Mouse (Mus musculus): ENCODE measurements around the gene Zfhx2. TPM values are rescaled to one million over a fixed set of nuclear protein-coding genes. Genes with fewer than 3 reads are reported as not detected.

The Zfhx2 gene
- total RNA-seq (2023): 21.5 TPM

DNA sequence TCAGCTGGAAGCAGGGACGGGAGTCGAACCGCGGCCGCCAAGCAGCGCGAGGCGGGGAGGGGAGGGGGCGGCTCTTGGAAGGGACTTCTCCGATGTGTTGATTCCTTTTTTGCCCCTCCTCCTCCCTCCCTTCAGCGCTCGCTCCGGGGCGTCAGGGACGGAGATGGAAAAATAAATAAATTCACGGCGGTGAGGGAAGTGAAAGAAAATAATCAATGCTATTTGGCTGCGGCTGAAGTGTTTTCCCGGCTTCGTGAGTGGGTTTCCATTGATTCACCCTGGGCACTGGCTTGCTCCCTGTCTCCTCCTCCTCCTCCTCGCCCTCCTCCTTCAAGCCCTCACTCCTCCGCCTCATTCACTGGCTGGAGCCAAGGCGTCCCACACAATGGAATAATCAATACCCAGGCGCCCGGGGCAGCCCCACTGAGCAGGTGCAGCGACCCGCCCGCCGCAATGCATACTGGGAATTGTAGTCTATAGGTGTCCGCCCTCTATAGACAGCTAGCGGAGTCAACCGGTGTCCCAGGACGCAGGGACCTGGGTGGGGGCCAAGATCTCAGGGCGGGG lies at the start of gene Zfhx2:
Gene Zfhx2 (minus strand): TSS at position 314 of the 567 bp plus-strand sequence.

DNA sequence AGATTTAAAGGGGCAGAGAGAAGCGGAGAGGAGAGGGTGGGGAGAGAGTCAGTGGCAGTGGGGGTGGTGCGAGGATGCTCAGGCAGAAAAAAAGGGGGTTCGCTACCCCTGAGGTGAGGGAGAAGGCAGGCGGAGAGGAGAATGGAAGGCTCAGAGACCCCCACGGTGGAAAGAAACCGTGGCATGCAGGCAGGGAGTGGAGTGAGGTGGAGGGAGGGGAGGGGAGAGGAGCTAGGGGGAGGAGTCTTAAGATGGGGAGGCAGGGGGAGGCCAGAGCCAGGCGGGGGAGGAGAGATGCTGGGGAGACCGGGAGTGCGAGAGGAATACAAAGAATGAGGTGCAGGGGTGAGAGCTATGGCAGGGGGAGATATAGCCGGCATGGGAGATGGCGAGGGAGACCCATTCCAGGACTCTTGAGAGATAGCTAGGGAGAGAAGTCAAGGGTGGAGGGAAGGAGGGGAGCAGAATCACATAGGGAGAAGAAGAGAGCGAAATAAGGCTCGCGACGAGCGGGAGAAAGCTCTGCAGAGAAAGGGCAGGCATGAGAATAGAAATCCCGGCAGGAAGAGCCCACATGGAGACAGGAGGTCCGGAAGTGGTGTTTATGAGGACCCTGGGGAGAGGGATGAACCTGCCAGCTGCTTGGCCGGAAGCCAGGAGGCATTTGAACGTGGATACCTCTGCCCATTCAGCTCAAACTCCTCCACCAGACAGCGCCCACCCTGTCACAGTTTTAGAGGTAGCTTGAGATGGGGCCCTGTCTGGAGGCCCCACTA lies 24.5 kb upstream of the Zfhx2 start, which contains the start of gene Jph4:
Gene Jph4 (minus strand): TSS at position 511 of the 776 bp plus-strand sequence.

DNA sequence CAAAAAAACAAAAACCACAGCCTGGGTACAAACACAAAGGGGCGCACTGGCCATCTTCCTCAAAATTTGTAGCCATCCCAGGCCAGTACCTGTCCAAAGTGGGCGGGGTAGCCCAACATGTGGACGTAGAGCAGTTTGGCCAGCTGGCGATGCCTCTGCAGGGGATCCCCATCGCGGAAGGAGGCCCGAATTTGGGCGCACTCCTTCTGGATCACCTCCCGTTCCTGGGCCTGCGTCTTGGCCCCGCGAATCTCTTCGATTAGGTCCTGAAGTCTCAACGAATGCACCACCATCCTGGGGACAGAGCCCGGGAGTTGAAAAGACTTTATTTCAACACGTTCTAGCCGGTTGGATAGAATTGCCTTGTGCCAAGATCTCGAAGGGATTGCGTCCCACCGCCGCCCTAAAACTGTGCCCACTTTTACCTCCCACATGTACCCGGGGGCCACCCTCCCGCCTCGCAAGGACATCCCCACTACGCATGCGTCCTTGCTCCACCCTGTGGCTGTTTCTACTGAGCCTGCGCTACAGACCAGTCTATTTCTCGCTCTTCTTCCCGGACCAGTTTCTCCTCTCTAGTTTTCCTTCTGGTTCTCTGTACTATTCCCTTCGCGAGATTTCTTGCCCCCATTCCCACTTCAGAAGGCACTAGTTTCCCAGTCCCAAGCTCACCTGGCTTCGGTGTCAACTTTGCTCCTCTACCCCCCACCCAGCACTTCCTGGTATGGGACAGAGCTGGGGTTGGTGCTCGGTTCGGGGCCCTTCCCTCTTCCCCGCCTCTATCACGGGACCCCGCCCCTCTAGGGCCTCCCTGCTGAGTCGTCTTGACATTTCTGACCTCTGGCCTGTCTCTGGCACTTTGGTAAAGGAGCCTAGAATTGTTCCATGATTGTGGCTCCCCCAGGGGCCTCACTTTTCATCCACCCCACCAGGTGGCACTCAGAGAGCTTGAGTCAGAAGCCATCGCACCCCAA lies 14.0 kb upstream of the Zfhx2 start, which contains the start of gene Ap1g2:
Gene Ap1g2 (minus strand): TSS at position 758 of the 974 bp plus-strand sequence.

DNA sequence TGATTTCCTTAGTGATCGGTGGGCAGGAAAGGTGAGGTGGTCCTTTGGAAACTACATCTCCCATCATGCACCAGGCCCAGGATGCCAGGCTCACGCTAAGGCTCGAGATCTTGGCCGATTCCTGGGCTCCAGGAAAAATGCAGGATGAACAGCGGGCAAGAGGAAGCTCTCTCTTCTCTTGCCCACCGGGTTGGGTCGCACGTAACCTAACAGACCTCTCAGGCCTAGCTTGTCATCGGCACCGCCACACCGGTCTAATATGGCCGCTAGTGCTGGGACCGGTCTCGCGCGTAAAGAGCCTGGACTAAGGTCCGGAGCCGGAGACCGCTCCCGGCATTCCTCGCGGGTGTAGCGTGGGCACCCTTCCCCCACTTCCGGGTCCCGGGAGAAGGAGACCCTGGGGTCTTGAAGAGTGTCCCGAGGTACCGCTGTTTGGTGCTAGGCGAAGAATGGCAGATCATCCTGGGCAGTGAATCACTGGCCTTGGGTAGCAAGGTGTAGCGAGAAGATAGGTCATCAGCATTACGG lies 2.6 kb upstream of the Zfhx2 start, which contains the start of gene Thtpa:
Gene Thtpa (plus strand): TSS at position 81 of the 528 bp plus-strand sequence.

DNA sequence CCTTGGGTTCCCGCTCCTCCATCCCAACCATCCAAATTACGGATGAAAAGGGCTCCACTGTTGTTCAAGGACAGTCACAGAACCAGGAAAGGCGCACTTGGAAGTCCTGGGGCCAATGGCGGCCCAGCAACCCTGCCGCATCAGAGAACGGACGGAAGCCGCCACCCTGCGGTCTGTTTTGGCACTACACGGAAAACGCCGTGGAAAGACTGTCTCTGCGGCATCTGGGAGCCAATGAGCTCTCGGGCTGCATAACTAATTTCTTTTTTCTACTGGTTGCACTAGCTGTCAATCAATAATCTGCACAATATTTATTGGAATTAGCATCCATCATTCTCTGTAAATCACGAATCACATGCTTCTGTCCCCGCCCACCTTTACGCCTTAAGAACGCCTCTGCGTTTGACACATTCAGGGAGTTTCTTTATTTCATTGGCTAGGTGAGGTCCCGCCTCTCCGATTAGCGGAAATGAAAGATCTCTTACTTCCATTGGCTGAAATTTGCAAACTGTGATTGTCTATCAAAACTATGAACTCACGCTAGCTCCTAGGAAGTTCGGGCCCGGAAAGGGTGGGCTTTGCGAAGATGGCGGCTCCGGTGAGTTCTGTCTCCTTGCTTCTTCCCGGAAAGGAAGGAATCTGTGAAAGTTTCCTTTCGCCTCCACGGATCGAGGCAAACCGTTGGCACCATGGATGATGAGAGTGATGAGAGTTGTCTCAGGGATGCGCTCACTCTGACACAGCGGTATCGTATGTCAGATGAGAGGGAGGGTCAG lies 76.9 kb downstream of the Zfhx2 start, which contains the start of gene Ngdn:
Gene Ngdn (plus strand): TSS at position 464 of the 776 bp plus-strand sequence.

Other genes with a start within 250 kb of the Zfhx2 start
- gene Homez, start 221.4 kb downstream of the Zfhx2 start, total RNA-seq (2023): 3.3 TPM
- 17.4 TPM for gene Ppp1r3e, start 214.8 kb downstream of the Zfhx2 start, total RNA-seq (2023)
- 1.4 TPM for gene Bcl2l2, start 208.9 kb downstream of the Zfhx2 start, total RNA-seq (2023)
- not detected for gene Gm20521, start 208.9 kb downstream of the Zfhx2 start, total RNA-seq (2023)
- 243 TPM for gene Pabpn1, start 199.8 kb downstream of the Zfhx2 start, total RNA-seq (2023)
- gene Slc22a17, start 179.2 kb downstream of the Zfhx2 start, total RNA-seq (2023): 2.0 TPM
- gene Efs, start 166.2 kb downstream of the Zfhx2 start, total RNA-seq (2023): not detected
- not detected for gene Il25, start 159.6 kb downstream of the Zfhx2 start, total RNA-seq (2023)
- gene Cmtm5, start 156.1 kb downstream of the Zfhx2 start, total RNA-seq (2023): not detected
- not detected for gene Myh6, start 125.4 kb downstream of the Zfhx2 start, total RNA-seq (2023)
- not detected for gene Gm17428, start 115.4 kb downstream of the Zfhx2 start, total RNA-seq (2023)
- not detected for gene Myh7, start 97.7 kb downstream of the Zfhx2 start, total RNA-seq (2023)
- 92.5 TPM for gene Ngdn, start 76.9 kb downstream of the Zfhx2 start, total RNA-seq (2023)
- gene Thtpa, start 2.5 kb upstream of the Zfhx2 start, total RNA-seq (2023): 4.0 TPM
- 104 TPM for gene Ap1g2, start 14.3 kb upstream of the Zfhx2 start, total RNA-seq (2023)
- gene Jph4, start 24.6 kb upstream of the Zfhx2 start, total RNA-seq (2023): not detected
- not detected for gene Dhrs2, start 129.7 kb upstream of the Zfhx2 start, total RNA-seq (2023)